Mouse (Mus musculus): ENCODE measurements around the gene Vmp1. TPM values are rescaled to one million over a fixed set of nuclear protein-coding genes. Genes with fewer than 3 reads are reported as not detected.

The Vmp1 gene
- polyA plus RNA-seq, 1 experiment from 2014 or later, result 95.0 TPM

- H3K9ac ChIP-seq (ENCODE audit: low read length), result no peak overlapping the region
- ATAC-seq (replicated peaks; ENCODE audit: extremely low read depth, insufficient read depth, low FRiP score), result no peak
Observed at GRCm38 (mm10) chr11:86618548-86619335, 64.9 kb downstream of the Vmp1 start.

DNA sequence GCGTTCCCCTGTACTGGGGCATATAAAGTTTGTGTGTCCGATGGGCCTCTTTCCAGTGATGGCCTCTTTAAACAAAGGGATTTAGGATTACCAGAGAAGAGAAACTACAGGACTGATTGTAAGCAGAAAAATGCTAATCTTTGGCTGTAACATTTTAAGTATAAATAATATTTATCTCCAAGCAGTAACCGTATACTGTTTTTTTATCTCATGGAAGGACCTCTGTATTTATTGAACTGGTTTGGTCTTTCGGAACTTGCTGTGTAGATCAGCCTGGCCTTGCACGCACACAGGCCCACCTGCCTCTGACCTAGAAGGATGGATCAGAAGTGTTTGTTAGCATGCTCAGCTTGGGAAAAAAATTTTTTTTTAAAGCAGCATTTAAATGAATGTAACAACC lies 69.0 kb downstream of the Vmp1 start:
- Histone ChIP-seq H3K9ac (ENCODE audit: low read length) (no peak overlapping the region), H3K4me2 (ENCODE audit: low read depth, low read length) (no peak overlapping the region), H3K4me1 (ENCODE audit: control insufficient read depth, insufficient read depth, low read length) (no peaks in the 10 kb centered on the region), H3K4me3 (ENCODE audit: low read length) (no peak overlapping the region), H3K9me3 (replicated peaks; ENCODE audit: control insufficient read depth, low read length) (no peaks in the 10 kb centered on the region), H3K27me3 (ENCODE audit: control insufficient read depth, insufficient read depth, low read length) (no peaks in the 10 kb centered on the region), H3K36me3 (ENCODE audit: control insufficient read depth, insufficient read depth) (no peaks in the 10 kb centered on the region), H3K27ac (ENCODE audit: low read length) (no peak overlapping the region)
- 87% methylated on average over 5 of the region's 5 CpGs for WGBS
- ATAC-seq (replicated peaks; ENCODE audit: extremely low read depth, insufficient read depth, low FRiP score), result no peak

More at GRCm38 (mm10) chr11:86618548-86619335, 64.9 kb downstream of the Vmp1 start:
- Histone ChIP-seq H3K36me3 (ENCODE audit: control insufficient read depth, insufficient read depth) (no peaks in the 10 kb centered on the region), H3K4me1 (ENCODE audit: control insufficient read depth, insufficient read depth, low read length) (no peaks in the 10 kb centered on the region), H3K27me3 (ENCODE audit: control insufficient read depth, insufficient read depth, low read length) (no peaks in the 10 kb centered on the region), H3K9me3 (replicated peaks; ENCODE audit: control insufficient read depth, low read length) (no peaks in the 10 kb centered on the region), H3K4me3 (ENCODE audit: low read length) (no peak overlapping the region), H3K27ac (ENCODE audit: low read length) (no peak overlapping the region), H3K4me2 (ENCODE audit: low read depth, low read length) (no peak overlapping the region)
- 87% methylated on average over 2 of the region's 2 CpGs for WGBS

DNA sequence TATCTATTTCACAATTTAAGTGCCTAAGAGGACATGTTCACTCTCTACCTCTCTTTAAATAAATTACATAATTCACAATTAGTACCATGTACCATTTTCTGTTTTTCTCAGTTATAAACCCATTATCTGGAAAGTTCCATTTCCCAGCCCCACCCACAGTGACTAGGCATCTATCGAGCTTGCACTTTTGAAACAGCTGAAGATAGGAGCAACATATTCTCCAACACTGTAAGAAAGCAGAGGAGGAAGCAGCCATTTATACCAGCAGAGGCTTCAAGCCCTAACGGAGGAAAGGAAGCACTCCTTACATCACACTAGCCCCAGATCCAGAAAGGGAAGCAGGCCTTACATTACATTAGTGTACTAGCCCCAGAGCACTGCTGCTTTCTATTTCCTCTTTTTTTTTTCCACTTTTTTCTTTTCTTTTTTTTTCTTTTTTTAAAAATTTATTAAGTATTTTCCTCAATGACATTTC lies 69.5 kb downstream of the Vmp1 start:
- Histone ChIP-seq H3K4me1 (ENCODE audit: control insufficient read depth, insufficient read depth, low read length) (no peaks in the 10 kb centered on the region), H3K36me3 (ENCODE audit: control insufficient read depth, insufficient read depth) (no peaks in the 10 kb centered on the region), H3K27me3 (ENCODE audit: control insufficient read depth, insufficient read depth, low read length) (no peaks in the 10 kb centered on the region), H3K27ac (ENCODE audit: low read length) (no peak overlapping the region), H3K4me2 (ENCODE audit: low read depth, low read length) (no peak overlapping the region), H3K4me3 (ENCODE audit: low read length) (no peak overlapping the region), H3K9ac (ENCODE audit: low read length) (no peak overlapping the region), H3K9me3 (replicated peaks; ENCODE audit: control insufficient read depth, low read length) (no peaks in the 10 kb centered on the region)
- no peak for ATAC-seq (replicated peaks; ENCODE audit: extremely low read depth, insufficient read depth, low FRiP score)
- WGBS, result 41% methylated on average over 2 of the region's 2 CpGs

DNA sequence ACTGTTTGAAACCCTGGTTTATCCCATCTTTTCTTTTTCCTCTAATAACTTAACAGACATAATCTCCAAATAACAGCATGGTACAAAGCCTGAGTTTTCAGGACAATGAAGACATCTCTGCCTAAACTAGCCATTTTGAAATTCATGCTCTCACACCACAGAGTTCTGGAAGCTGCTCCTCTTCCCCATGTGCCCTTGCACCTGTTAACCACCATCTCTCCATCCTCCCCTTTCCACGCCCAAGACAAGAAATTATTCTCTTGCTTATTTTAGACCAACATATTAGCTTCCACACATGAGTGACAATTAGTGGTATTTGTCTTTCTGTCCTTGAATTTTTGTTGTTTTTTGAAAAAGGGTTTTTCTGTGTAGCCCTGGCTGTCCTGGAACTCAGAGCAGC lies 71.6 kb downstream of the Vmp1 start:
- Histone ChIP-seq H3K27ac (ENCODE audit: low read length) (no peak overlapping the region), H3K9ac (ENCODE audit: low read length) (no peak overlapping the region), H3K9me3 (replicated peaks; ENCODE audit: control insufficient read depth, low read length) (no peaks in the 10 kb centered on the region), H3K4me3 (ENCODE audit: low read length) (no peak overlapping the region), H3K36me3 (ENCODE audit: control insufficient read depth, insufficient read depth) (0 out of 2 replicates have a peak, but pooled peaks cover 2% of the 10 kb centered on the region), H3K4me1 (ENCODE audit: control insufficient read depth, insufficient read depth, low read length) (no peaks in the 10 kb centered on the region), H3K4me2 (ENCODE audit: low read depth, low read length) (no peak overlapping the region), H3K27me3 (ENCODE audit: control insufficient read depth, insufficient read depth, low read length) (no peaks in the 10 kb centered on the region)
- 77% methylated on average over 1 of the region's 1 CpGs for WGBS
- no peak for ATAC-seq (replicated peaks; ENCODE audit: extremely low read depth, insufficient read depth, low FRiP score)

DNA sequence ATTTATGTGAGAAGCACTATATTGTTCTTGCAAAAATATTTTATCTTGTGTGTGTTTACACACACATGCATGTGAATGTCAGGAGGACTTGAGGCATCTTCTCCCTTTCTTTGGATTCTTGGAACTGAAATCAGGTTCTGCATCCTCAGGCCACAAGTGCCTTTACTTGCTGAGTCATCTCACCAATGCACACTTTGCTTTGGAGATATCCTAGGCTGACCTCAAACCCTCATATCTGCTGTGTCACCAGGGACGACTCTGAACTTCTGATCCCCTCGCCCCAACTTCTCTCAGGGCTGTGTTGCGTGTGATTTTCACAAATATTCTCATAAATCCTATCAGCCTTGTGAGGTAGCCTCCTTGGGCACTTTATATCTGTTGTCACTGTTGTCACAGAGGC lies 73.4 kb downstream of the Vmp1 start:
- no peak for ATAC-seq (replicated peaks; ENCODE audit: extremely low read depth, insufficient read depth, low FRiP score)
- H3K4me3 ChIP-seq (ENCODE audit: low read length), result no peak overlapping the region
- H3K36me3 ChIP-seq (ENCODE audit: control insufficient read depth, insufficient read depth), result peaks cover 9% of the 10 kb centered on the region
- H3K4me1 ChIP-seq (ENCODE audit: control insufficient read depth, insufficient read depth, low read length), result no peaks in the 10 kb centered on the region
- WGBS, result 73% methylated on average over 3 of the region's 3 CpGs
- H3K4me2 ChIP-seq (ENCODE audit: low read depth, low read length), result no peak overlapping the region
- no peak overlapping the region for H3K9ac ChIP-seq (ENCODE audit: low read length)
- H3K9me3 ChIP-seq (replicated peaks; ENCODE audit: control insufficient read depth, low read length), result no peaks in the 10 kb centered on the region
- H3K27me3 ChIP-seq (ENCODE audit: control insufficient read depth, insufficient read depth, low read length), result no peaks in the 10 kb centered on the region
- no peak overlapping the region for H3K27ac ChIP-seq (ENCODE audit: low read length)

DNA sequence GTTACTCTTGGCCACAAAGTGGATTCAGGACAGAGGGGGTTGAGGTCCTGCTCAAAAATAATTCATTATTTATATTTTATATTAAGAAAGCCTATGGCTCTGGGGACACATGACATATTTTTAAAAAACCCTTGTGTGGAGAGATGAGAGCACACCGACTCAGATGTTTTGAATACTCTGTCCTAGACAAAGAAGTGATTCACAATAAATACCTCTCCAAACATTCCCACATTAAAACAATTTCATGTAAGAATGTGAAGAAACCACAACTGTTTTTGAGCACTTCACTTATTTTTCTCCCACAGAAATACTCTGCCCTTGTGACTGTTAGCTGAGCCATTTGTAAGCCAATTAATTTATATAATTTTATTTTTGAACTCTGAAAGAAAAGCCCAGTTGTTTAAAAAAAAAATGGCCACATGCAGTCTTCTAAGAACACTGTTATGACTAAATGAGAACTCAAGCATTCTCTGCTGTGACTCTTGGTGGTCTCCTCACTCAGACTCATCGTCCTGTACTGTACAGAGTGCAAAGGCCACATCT lies 75.8 kb downstream of the Vmp1 start:
- no peak overlapping the region for H3K9ac ChIP-seq (ENCODE audit: low read length)
- ATAC-seq (replicated peaks; ENCODE audit: extremely low read depth, insufficient read depth, low FRiP score), result no peak
- H3K36me3 ChIP-seq (ENCODE audit: control insufficient read depth, insufficient read depth), result peaks cover 9% of the 10 kb centered on the region
- no peak overlapping the region for H3K4me2 ChIP-seq (ENCODE audit: low read depth, low read length)
- 85% methylated on average over 2 of the region's 2 CpGs for WGBS
- no peaks in the 10 kb centered on the region for H3K9me3 ChIP-seq (replicated peaks; ENCODE audit: control insufficient read depth, low read length)
- H3K4me3 ChIP-seq (ENCODE audit: low read length), result no peak overlapping the region
- H3K27ac ChIP-seq (ENCODE audit: low read length), result no peak overlapping the region
- no peaks in the 10 kb centered on the region for H3K4me1 ChIP-seq (ENCODE audit: control insufficient read depth, insufficient read depth, low read length)
- H3K27me3 ChIP-seq (ENCODE audit: control insufficient read depth, insufficient read depth, low read length), result no peaks in the 10 kb centered on the region

- 89% methylated on average over 2 of the region's 2 CpGs for WGBS
Observed at GRCm38 (mm10) chr11:86606621-86607339, 76.9 kb downstream of the Vmp1 start.

GRCm38 (mm10) chr11:86604732-86605520 lies 78.7 kb downstream of the Vmp1 start:
- Histone ChIP-seq H3K27me3 (ENCODE audit: control insufficient read depth, insufficient read depth, low read length) (no peaks in the 10 kb centered on the region), H3K4me2 (ENCODE audit: low read depth, low read length) (no peak overlapping the region), H3K4me1 (ENCODE audit: control insufficient read depth, insufficient read depth, low read length) (no peaks in the 10 kb centered on the region), H3K9ac (ENCODE audit: low read length) (no peak overlapping the region), H3K4me3 (ENCODE audit: low read length) (no peak overlapping the region), H3K27ac (ENCODE audit: low read length) (no peak overlapping the region), H3K9me3 (replicated peaks; ENCODE audit: control insufficient read depth, low read length) (no peaks in the 10 kb centered on the region), H3K36me3 (ENCODE audit: control insufficient read depth, insufficient read depth) (peaks cover 9% of the 10 kb centered on the region)
- no peak for ATAC-seq (replicated peaks; ENCODE audit: extremely low read depth, insufficient read depth, low FRiP score)
- 75% methylated on average over 5 of the region's 5 CpGs for WGBS

More at GRCm38 (mm10) chr11:86606621-86607339, 76.9 kb downstream of the Vmp1 start:
- Histone ChIP-seq H3K9ac (ENCODE audit: low read length) (no peak overlapping the region), H3K4me1 (ENCODE audit: control insufficient read depth, insufficient read depth, low read length) (no peaks in the 10 kb centered on the region), H3K9me3 (replicated peaks; ENCODE audit: control insufficient read depth, low read length) (no peaks in the 10 kb centered on the region), H3K4me3 (ENCODE audit: low read length) (no peak overlapping the region), H3K27me3 (ENCODE audit: control insufficient read depth, insufficient read depth, low read length) (no peaks in the 10 kb centered on the region), H3K4me2 (ENCODE audit: low read depth, low read length) (no peak overlapping the region), H3K36me3 (ENCODE audit: control insufficient read depth, insufficient read depth) (peaks cover 9% of the 10 kb centered on the region), H3K27ac (ENCODE audit: low read length) (no peak overlapping the region)
- no peak for ATAC-seq (replicated peaks; ENCODE audit: extremely low read depth, insufficient read depth, low FRiP score)

Data from heart, embryonic 16.5 days (tissue).